Mouse (Mus musculus): ENCODE measurements around the gene 5730480H06Rik. TPM values are rescaled to one million over a fixed set of nuclear protein-coding genes. Genes with fewer than 3 reads are reported as not detected.

The 5730480H06Rik gene
- polyA plus RNA-seq, 1 experiment from 2014 or later, result 17.8 TPM

GRCm38 (mm10) chr5:48460221-48460620 is 132.5 kb downstream of the 5730480H06Rik start:
- no peak for ATAC-seq (ENCODE audit: low FRiP score, low read depth)
- no peaks in the 10 kb centered on the region for H3K4me1 ChIP-seq (replicated peaks)
- no peak overlapping the region for H3K4me3 ChIP-seq
- no peak overlapping the region for H3K9ac ChIP-seq
- WGBS, result 72% methylated on average over 2 of the region's 2 CpGs
- H3K27ac ChIP-seq (replicated peaks), result no peak overlapping the region
- no peak overlapping the region for H3K4me2 ChIP-seq
- H3K9me3 ChIP-seq, result no peaks in the 10 kb centered on the region
- H3K36me3 ChIP-seq, result no peaks in the 10 kb centered on the region
- H3K27me3 ChIP-seq, result no peaks in the 10 kb centered on the region

Data from hindbrain, embryonic 15.5 days (tissue).